Mouse (Mus musculus) R1 (cell line): ENCODE data around the gene Ehf.

Experiments used
- DNase-seq: peaks from one replicate; pipeline ENCODE4 v3.0.0-alpha.2; 2018; ENCODE audit warnings: low read depth, low spot score

Gene Ehf

DNA sequence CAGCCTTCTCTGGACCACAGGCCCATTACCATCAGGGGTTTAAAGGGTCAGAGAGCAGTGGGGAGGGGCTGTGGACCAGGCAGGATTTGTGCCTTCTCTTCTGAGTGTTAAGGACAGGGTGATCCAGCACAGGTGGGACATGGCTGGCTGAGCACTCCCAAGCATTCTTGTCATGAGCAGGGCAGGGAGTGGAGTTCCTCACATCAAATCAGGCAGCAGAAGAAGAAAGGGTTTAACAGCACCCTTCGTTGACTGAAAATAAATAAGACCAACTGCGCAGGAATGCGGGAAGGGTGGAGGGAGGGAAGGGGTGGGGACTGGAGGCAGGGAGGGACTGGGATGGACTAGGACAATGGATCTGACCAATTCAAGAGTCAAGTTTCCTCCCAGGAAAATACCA is 8.6 kb downstream of the Ehf start:
- peak; percentile 69 for DNase-seq

GRCm38 (mm10) chr2:103293751-103294150 is 9.3 kb downstream of the Ehf start:
- DNase-seq: no peak

GRCm38 (mm10) chr2:103293214-103293613 is 9.9 kb downstream of the Ehf start:
- no peak for DNase-seq

DNA sequence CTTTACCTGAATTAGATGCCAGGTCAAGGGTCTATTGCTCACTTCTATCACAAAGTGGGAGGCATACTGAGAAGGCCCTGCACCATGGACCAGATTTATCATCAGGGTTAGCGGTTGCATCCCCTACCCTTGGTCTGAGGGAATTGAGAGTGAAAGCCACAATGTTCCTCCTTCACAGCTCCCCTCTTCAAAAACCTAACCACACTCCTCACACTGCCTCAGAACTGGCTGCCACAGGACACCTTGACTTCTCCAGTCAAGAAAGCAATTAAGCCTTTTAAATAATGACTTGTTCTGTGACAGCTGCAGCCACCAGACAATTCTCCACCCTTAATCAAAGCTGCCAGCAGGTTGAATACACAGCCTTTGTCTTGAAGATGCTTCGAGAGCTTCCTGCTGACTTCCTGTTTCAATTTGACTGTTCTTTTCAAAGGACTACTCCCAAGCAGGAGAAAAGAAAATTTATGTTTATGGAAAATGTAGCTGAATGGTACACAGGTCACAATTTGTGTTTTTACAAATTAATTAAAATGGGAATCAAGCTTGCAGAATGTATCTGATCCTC is 12.3 kb downstream of the Ehf start:
- DNase-seq: peak; percentile 36

- DNase-seq: no peak
These were observed 12.9 kb downstream of the Ehf start for GRCm38 (mm10) chr2:103290167-103290566.

GRCm38 (mm10) chr2:103289407-103289950 is 13.6 kb downstream of the Ehf start:
- DNase-seq: no peak

DNA sequence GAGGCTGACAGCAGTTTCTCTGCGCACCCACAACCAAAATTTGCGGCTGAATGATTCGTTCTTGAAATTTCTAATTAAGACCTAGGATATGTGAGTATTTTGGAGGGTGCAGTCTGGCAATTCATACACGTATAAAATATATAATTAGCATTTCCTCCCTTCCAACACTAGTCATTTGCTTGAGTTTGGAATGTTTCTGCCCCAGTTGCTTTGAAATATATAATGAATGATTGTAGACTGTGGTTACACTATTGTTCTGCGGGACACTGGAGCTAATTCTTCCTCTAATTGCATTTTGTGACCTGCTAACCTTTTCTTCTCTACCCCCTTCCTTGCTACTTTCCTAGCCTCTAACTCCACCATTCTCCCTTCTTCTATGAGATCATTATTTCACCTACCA is 15.4 kb downstream of the Ehf start:
- DNase-seq: no peak

DNA sequence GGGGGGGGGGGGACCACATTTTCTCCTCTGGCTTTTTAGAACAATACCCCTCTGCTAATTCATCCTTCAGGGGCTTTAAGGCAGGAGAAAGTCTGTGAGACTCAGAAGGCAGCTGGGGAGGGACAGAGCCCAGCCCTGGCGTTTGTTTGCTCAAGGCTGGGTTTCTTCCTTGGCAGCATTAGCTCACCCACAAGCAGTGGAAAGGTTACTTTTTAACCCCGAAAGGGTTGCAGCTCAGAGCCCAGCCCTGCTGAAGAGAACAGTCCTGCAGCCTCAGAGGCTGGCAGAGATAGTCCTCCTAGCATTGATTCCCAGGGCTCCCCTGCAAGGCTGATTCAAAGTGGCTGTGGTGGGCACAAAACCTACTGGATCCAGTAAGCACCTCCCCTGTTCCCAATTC is 17.5 kb downstream of the Ehf start:
- no peak for DNase-seq

DNA sequence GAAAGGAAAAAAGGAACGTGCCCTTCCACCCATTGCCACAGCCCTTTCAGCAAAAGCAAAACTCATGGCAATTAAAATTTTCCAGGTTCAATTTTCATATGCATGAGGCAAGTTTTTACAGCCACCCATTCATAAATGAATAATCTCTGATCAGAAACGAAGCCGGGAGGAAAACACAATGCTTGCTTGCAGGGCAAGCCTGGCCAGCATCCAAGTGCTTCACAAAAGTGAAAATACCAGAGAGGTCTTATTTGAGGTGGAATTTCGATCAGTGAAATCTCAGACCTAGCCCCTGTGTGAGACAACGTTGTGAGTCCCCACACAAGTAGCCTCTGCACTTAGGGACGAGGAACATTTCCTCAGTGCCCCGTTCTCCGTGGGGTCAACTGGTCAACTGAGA is 19.3 kb downstream of the Ehf start:
- no peak for DNase-seq

DNA sequence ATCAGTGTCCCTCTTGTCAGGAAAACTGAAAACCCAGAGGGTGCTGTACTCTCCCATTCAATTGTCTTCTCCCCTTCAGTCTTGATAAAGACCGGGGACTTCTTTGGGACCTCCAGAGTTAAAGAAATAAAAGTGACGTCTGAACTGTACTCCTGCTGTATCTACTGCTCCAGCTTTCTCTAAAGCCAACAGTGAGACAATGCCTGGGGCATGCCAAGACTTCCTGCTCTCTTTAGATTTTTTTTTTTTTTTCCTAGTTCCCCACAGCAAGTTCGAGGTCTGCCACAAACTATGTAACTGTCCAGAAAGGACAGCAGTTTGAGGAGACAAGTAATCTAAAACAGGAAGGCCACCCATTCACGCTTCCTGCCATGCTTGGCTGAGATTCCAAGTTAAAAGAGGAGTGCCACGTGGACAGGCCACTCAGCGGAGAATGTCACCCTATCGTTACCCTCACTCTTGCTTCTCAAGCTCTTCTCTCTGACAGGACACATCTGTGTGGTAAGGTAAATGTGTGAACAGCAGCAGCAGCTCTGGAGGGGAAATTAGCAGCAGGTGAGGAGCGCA is 20.8 kb downstream of the Ehf start:
- no peak for DNase-seq

DNA sequence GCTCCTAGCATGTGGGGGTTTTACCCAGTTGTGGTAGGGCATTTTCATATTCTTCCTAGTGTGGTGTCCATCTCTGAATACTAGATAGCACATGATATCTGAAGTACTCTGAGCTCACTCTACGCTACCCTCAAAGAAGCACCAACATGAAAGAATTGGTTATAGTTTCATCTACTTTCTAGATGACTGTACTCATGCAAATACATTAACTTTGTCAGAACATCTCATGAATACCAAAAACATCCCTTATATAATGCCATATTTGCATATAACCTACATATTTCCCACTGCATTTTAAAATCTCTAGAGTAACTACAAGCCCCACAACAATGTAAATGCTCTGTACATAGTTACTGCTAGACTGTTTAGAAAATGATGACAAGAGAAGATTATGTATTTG is 23.2 kb downstream of the Ehf start:
- DNase-seq: no peak

- DNase-seq: no peak
These were observed 24.6 kb downstream of the Ehf start for GRCm38 (mm10) chr2:103278476-103278875.

DNA sequence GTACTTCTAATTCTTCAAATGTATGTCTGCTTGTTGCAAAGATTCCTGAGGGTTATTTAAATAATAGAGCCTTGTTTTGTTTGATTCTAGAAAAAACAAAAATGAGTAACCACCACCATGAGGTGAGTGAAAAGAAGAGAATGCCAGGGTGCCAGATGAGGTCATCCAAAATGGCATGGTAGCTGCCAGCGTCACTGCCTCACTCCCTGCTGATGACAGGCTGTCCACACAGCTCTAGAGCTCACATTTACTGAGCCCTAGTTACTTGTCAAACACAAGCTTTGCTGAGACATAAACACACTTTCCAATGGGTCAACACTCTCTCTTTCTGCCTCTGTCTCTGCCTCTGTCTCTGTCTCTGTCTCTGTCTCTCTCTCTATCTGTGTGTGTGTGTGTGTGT is 25.3 kb downstream of the Ehf start:
- DNase-seq: no peak

DNA sequence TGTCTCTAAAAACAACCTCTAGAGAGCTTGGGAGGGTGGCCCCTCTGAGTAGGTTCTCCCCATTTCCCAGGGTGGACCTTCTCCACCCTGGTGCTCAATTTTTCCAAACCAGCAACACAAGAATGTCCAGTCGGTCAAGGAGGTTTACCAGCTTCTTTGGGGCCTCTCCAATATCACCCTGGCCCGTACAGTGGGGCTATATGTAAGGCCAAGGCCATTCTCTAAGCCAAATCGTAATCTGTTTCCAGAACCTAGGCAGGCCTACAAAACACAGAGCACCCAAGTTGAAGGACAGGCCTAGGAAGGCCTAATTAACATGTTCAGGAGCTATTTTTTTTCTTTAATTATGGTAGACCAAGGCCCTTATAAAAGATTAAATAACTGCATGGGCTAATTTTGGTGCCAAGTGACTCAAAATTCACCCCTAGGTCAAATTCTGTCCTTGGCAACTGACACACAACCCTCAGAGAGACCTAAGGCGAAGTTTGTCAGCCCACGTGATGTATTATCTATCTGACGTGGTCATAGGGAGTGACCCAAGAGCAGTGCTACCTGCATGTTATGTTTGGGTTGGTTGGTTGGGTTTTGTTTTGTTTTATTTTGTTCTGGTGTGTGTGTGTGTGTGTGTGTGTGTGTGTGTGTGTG is 27.6 kb downstream of the Ehf start:
- no peak for DNase-seq

GRCm38 (mm10) chr2:103274803-103275202 is 28.3 kb downstream of the Ehf start:
- no peak for DNase-seq

GRCm38 (mm10) chr2:103274270-103274669 is 28.8 kb downstream of the Ehf start:
- DNase-seq: no peak

GRCm38 (mm10) chr2:103271481-103271880 is 31.6 kb downstream of the Ehf start:
- no peak for DNase-seq

GRCm38 (mm10) chr2:103270556-103271160 is 32.4 kb downstream of the Ehf start:
- no peak for DNase-seq

DNA sequence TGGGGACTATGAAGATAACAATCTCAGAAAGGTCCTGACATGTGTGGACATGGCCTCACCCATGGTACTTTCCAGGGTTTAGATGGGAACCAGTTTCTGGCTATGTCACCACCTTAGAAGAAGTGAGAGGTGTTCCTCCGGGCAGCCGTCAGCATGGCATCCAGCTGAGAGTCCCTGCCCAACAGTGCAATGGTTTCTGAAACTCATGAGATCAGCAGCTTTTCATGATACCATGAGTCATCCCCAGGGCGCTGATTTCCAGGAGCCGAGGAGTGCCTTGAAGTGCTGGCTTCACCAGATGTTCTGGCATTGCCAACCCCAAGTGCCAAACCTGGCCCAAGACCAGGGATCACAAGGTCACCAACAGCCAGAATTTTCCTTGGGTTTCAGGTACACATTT is 64.0 kb downstream of the Ehf start:
- no peak for DNase-seq

DNA sequence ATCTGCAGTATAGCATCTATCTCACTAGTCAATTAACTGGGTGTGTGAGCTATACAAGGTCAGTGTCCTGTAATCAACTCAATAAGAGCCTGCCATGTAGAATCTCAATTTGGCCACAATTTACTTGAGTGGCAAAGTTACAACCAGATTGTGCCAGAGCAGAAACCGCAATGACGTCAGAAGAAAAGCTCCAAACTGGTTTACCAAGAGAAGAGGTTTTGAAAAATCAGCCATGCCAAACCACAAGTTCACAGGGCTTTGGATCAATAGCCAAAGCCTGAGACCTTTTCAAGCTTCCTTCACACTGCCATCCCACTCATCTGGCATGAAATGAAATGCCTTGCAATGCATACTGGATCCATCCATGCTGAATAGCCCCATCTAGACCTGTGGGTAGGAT is 76.3 kb downstream of the Ehf start:
- DNase-seq: no peak

DNA sequence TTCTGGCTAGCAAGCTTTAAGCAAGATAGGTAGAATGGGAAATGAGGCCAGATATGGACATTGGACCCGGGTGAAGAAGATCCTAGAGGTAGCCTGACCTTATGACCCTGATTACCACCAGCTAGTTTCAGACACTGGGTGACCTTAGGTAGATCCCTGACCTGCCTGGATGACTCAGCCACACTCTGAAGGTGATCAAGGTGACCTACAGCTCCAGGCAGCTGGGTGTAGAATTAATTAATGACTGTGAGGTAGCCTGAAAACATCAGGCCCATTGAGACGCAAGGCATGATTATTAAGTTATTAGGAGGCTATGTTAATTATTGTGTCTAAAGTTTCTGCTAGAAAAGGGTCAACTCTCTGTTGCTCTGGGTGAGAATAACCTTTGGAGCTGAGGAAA is 82.2 kb downstream of the Ehf start:
- no peak for DNase-seq

DNA sequence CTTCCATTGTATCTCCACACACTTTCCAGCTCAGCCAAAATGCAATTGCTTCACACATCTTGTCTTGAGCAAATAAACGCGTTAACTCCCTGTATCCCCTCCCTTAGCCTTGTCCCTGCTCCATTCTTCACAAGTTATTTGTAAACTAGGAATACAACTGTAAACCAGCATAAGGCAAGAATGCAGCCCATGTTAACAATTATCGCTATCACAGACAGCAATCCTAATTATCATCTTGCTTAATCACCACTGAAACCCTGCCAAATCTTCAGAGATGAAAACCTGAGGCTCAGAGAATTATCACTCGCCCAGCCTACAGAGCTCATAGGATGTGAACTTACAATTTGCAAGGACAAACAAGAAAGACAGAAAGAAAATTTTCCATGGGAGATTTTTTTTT is 84.8 kb downstream of the Ehf start:
- no peak for DNase-seq

GRCm38 (mm10) chr2:103215801-103216200 is 87.3 kb downstream of the Ehf start:
- DNase-seq: no peak
